Mouse (Mus musculus) liver, embryonic 13.5 days (tissue): ENCODE results near the gene Pex1. TPM values are rescaled to one million over a fixed set of nuclear protein-coding genes. Genes with fewer than 3 reads are reported as not detected.
"Not testable (repeated sequence)": the region's sequence is repeated elsewhere in the genome, so short reads cannot be mapped to it uniquely, and the experiment has no call there.

Experiments
- ATAC-seq: fragments of 200-750 bp; cut with Nextera tagmentation; 2 replicates; pipeline ENCODE4 v1.8.0; 2017; ENCODE audit warnings: low read depth, mild to moderate bottlenecking, moderate number of reproducible peaks, moderate library complexity
- DNase-seq: peaks from one replicate; pipeline ENCODE4 v3.0.0; 2022
- H3K27ac ChIP-seq: fragments of 300-500 bp; sonication (generic); 2 replicates; pipeline ENCODE4 v1.5.1; 2015; ENCODE audit warnings: moderate library complexity, mild to moderate bottlenecking, inconsistent platforms
- H3K27me3 ChIP-seq: fragments of 300-500 bp; sonication (generic); 2 replicates; pipeline ENCODE4 v1.6.1; 2015; ENCODE audit warnings: mild to moderate bottlenecking, inconsistent platforms
- H3K36me3 ChIP-seq: fragments of 300-500 bp; sonication (generic); 2 replicates; pipeline ENCODE4 v1.6.1; 2015; ENCODE audit warnings: mild to moderate bottlenecking, inconsistent platforms
- H3K4me1 ChIP-seq: fragments of 300-500 bp; sonication (generic); replicated peaks from 2 replicates; pipeline ENCODE4 v1.6.1; 2015; ENCODE audit warnings: inconsistent platforms
- H3K4me2 ChIP-seq: fragments of 300-500 bp; sonication (generic); 2 replicates; pipeline ENCODE4 v1.6.1; 2015; ENCODE audit warnings: inconsistent platforms, mild to moderate bottlenecking, moderate library complexity
- H3K4me3 ChIP-seq: fragments of 300-500 bp; sonication (generic); replicated peaks from 2 replicates; pipeline ENCODE4 v1.5.1; 2015; ENCODE audit warnings: mild to moderate bottlenecking, inconsistent platforms
- H3K9ac ChIP-seq: fragments of 300-500 bp; sonication (generic); 2 replicates; pipeline ENCODE4 v1.6.1; 2015; ENCODE audit warnings: mild to moderate bottlenecking, inconsistent platforms
- H3K9me3 ChIP-seq: fragments of 300-500 bp; sonication (generic); replicated peaks from 2 replicates; pipeline ENCODE4 v1.6.1; 2016; ENCODE audit warnings: inconsistent platforms
- WGBS: fragments of 180-500 bp; shearing (Covaris S2); methylation state at CpG from one replicate; pipeline ENCODE4 v1.1.7; 2015; ENCODE audit not compliant: insufficient replicate concordance; 5-methylcytosine and 5-hydroxymethylcytosine counted together
- polyA plus RNA-seq: library from polyadenylated mRNA; unstranded; fragments of >200 nt; fragmentation: Nextera tagmentation; extraction: Ambion mirVana; gene quantifications from 2 replicates; pipeline ENCODE4 v1.2.1, GENCODE M21; 2015

The Pex1 gene
- polyA plus RNA-seq, 1 experiment from 2014 or later = 4.9 TPM

- Histone ChIP-seq H3K27ac (no peak overlapping the region), H3K27me3 (no peaks in the 10 kb centered on the region), H3K4me1 (peaks cover 29% of the 10 kb centered on the region), H3K36me3 (peaks cover 40% of the 10 kb centered on the region), H3K9me3 (no peaks in the 10 kb centered on the region), H3K9ac (0 out of 2 replicates have a peak overlapping the region, but pooled peaks have one; percentile 14), H3K4me3 (0 out of 2 replicates have a peak overlapping the region, but pooled peaks have one; percentile 18), H3K4me2 (peak overlapping the region; percentile 23)
- DNase-seq (no peak), ATAC-seq (no peak)
- 82% methylated on average over 6 of the region's 6 CpGs for WGBS
Observed at GRCm38 (mm10) chr5:3645326-3645725, 49.5 kb downstream of the Pex1 start.

- WGBS = 26% methylated on average over 6 of the region's 6 CpGs
- DNase-seq = no peak
- Histone ChIP-seq H3K9me3 (no peaks in the 10 kb centered on the region), H3K4me1 (peaks cover 29% of the 10 kb centered on the region), H3K4me2 (peak overlapping the region; percentile 83), H3K27me3 (no peaks in the 10 kb centered on the region), H3K27ac (peak overlapping the region; percentile 13; the same call in 1 of the 2 replicates), H3K9ac (peak overlapping the region; percentile 94), H3K36me3 (peaks cover 31% of the 10 kb centered on the region), H3K4me3 (peak overlapping the region; percentile 99)
- no peak for ATAC-seq
Observed at GRCm38 (mm10) chr5:3646539-3646938, 50.7 kb downstream of the Pex1 start.

- H3K27ac ChIP-seq = peak overlapping the region; percentile 95
- H3K9ac ChIP-seq = peak overlapping the region; percentile 94
- peaks cover 25% of the 10 kb centered on the region for H3K36me3 ChIP-seq
- WGBS = 1% methylated on average over 51 of the region's 60 CpGs
- H3K4me2 ChIP-seq = peak overlapping the region; percentile 83
- no peaks in the 10 kb centered on the region for H3K27me3 ChIP-seq
- H3K4me1 ChIP-seq = peaks cover 29% of the 10 kb centered on the region
- no peaks in the 10 kb centered on the region for H3K9me3 ChIP-seq
- H3K4me3 ChIP-seq = peak overlapping the region; percentile 99
- DNase-seq (peak; percentile 40), ATAC-seq (peak; percentile 71)
Observed at GRCm38 (mm10) chr5:3646991-3647707, 51.3 kb downstream of the Pex1 start.

- H3K27ac ChIP-seq = peak overlapping the region; percentile 95
- H3K9me3 ChIP-seq = no peaks in the 10 kb centered on the region
- H3K27me3 ChIP-seq = no peaks in the 10 kb centered on the region
- H3K36me3 ChIP-seq = peaks cover 24% of the 10 kb centered on the region
- peak overlapping the region; percentile 99 for H3K4me3 ChIP-seq
- peak overlapping the region; percentile 83 for H3K4me2 ChIP-seq
- peak; percentile 94 for ATAC-seq
- peak overlapping the region; percentile 94 for H3K9ac ChIP-seq
- H3K4me1 ChIP-seq = peaks cover 29% of the 10 kb centered on the region
- DNase-seq = peak; percentile 89
- 2% methylated on average over 7 of the region's 46 CpGs for WGBS
Observed at GRCm38 (mm10) chr5:3647708-3648121, 51.8 kb downstream of the Pex1 start.

- Histone ChIP-seq H3K4me2 (peak overlapping the region; percentile 83), H3K36me3 (peaks cover 21% of the 10 kb centered on the region), H3K9ac (no peak overlapping the region), H3K4me1 (peaks cover 27% of the 10 kb centered on the region), H3K27me3 (no peaks in the 10 kb centered on the region), H3K9me3 (no peaks in the 10 kb centered on the region), H3K27ac (no peak overlapping the region), H3K4me3 (peak overlapping the region; percentile 99)
- ATAC-seq (no peak), DNase-seq (no peak)
- WGBS = 39% methylated on average over 4 of the region's 4 CpGs
Observed at GRCm38 (mm10) chr5:3648206-3648848, 52.5 kb downstream of the Pex1 start.

- no peak overlapping the region for H3K27ac ChIP-seq
- H3K4me3 ChIP-seq = no peak overlapping the region
- H3K4me2 ChIP-seq = no peak overlapping the region
- WGBS = 59% methylated on average over 4 of the region's 4 CpGs
- ATAC-seq (no peak), DNase-seq (no peak)
- peaks cover 27% of the 10 kb centered on the region for H3K4me1 ChIP-seq
- H3K36me3 ChIP-seq = peaks cover 17% of the 10 kb centered on the region
- no peaks in the 10 kb centered on the region for H3K27me3 ChIP-seq
- H3K9ac ChIP-seq = no peak overlapping the region
- H3K9me3 ChIP-seq = no peaks in the 10 kb centered on the region
Observed at GRCm38 (mm10) chr5:3648849-3649210, 53.0 kb downstream of the Pex1 start.

GRCm38 (mm10) chr5:3650881-3651280 lies 55.0 kb downstream of the Pex1 start, which contains the start of gene Tmbim7:
TSS of gene Tmbim7 (plus strand) at chr5:3651181.
- DNase-seq (no peak), ATAC-seq (no peak)
- Histone ChIP-seq H3K36me3 (no peaks in the 10 kb centered on the region), H3K9me3 (no peaks in the 10 kb centered on the region), H3K27me3 (no peaks in the 10 kb centered on the region), H3K4me2 (no peak within 1 kb of the TSS), H3K4me1 (peaks cover 17% of the 10 kb centered on the region), H3K9ac (no peak within 1 kb of the TSS), H3K27ac (no peak within 1 kb of the TSS), H3K4me3 (no peak within 1 kb of the TSS)
- 72% methylated on average over 6 of the region's 6 CpGs for WGBS

GRCm38 (mm10) chr5:3651621-3652020 lies 55.8 kb downstream of the Pex1 start:
- WGBS = 63% methylated on average over 5 of the region's 5 CpGs
- Histone ChIP-seq H3K4me1 (peaks cover 14% of the 10 kb centered on the region), H3K36me3 (no peaks in the 10 kb centered on the region), H3K9me3 (no peaks in the 10 kb centered on the region), H3K4me2 (no peak overlapping the region), H3K27ac (no peak overlapping the region), H3K9ac (no peak overlapping the region), H3K4me3 (no peak overlapping the region), H3K27me3 (no peaks in the 10 kb centered on the region)
- ATAC-seq (no peak), DNase-seq (no peak)

- DNase-seq, H3K4me2 ChIP-seq, ATAC-seq, H3K9ac ChIP-seq, H3K9me3 ChIP-seq, H3K36me3 ChIP-seq, H3K27ac ChIP-seq, H3K27me3 ChIP-seq, H3K4me3 ChIP-seq: not testable (repeated sequence)
- 82% methylated on average over 19 of the region's 25 CpGs for WGBS
- H3K4me1 ChIP-seq = peaks cover 14% of the 10 kb centered on the region
Observed at GRCm38 (mm10) chr5:3652903-3653575, 57.2 kb downstream of the Pex1 start.

- Histone ChIP-seq H3K4me1 (peaks cover 9% of the 10 kb centered on the region), H3K4me2 (no peak overlapping the region), H3K27ac (no peak overlapping the region), H3K36me3 (no peaks in the 10 kb centered on the region), H3K9ac (no peak overlapping the region), H3K27me3 (no peaks in the 10 kb centered on the region), H3K9me3 (no peaks in the 10 kb centered on the region; the same call in 1 of the 2 replicates), H3K4me3 (no peak overlapping the region)
- DNase-seq = no peak
- ATAC-seq = no peak
- WGBS = 68% methylated on average over 4 of the region's 4 CpGs
Observed at GRCm38 (mm10) chr5:3653801-3654200, 57.9 kb downstream of the Pex1 start.

- H3K4me2 ChIP-seq = no peak within 1 kb of the TSS
- no peak within 1 kb of the TSS for H3K4me3 ChIP-seq
- H3K9me3 ChIP-seq = no peaks in the 10 kb centered on the region; the same call in 1 of the 2 replicates
- H3K27ac ChIP-seq = no peak within 1 kb of the TSS
- ATAC-seq (no peak), DNase-seq (no peak)
- H3K4me1 ChIP-seq = no peaks in the 10 kb centered on the region
- H3K36me3 ChIP-seq = no peaks in the 10 kb centered on the region
- 64% methylated on average over 5 of the region's 5 CpGs for WGBS
- no peak within 1 kb of the TSS for H3K9ac ChIP-seq
- H3K27me3 ChIP-seq = no peaks in the 10 kb centered on the region
Observed at GRCm38 (mm10) chr5:3657085-3657484, 61.2 kb downstream of the Pex1 start, which contains the start of gene Gatad1. TSS of gene Gatad1 (minus strand) at chr5:3657185.
